Mouse (Mus musculus): Measurements from ENCODE around the gene Susd2.

Gene Susd2

GRCm38 (mm10) chr10:75625920-75626319 is 17.9 kb downstream of the Susd2 start:
- no peak for DNase-seq (ENCODE audit: low spot score)

- DNase-seq (ENCODE audit: low spot score) = no peak
Measured at GRCm38 (mm10) chr10:75620818-75621217, 23.0 kb downstream of the Susd2 start.

GRCm38 (mm10) chr10:75616044-75616443 is 27.8 kb downstream of the Susd2 start:
- DNase-seq (ENCODE audit: low spot score) = no peak

DNA sequence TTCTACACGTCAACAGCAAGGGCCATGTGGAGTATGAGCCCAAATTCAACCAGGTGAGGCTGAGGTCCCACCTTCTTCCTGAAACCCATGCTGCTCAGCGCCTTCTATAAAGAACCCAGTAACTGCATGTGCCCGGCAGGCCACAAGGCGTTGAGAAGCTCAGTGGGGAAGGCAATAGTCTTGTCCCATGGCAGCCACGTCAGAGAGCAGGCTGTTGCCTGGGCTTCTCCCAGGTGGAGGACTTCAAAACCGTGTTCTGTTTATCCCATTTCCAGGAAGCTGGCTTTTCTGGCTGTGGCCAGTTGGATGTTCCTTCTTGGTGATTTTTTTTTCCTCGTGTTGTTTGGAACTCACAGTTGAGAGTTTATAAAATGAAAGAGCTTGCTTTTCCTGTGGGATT is 33.3 kb downstream of the Susd2 start:
- DNase-seq (ENCODE audit: low spot score) = no peak

- no peak for DNase-seq (ENCODE audit: low spot score)
Measured at GRCm38 (mm10) chr10:75608975-75609374, 34.8 kb downstream of the Susd2 start.

- DNase-seq (ENCODE audit: low spot score) = no peak
Measured at GRCm38 (mm10) chr10:75607253-75607652, 36.6 kb downstream of the Susd2 start.

- DNase-seq (ENCODE audit: low spot score) = no peak
Measured at GRCm38 (mm10) chr10:75605162-75605846, 38.5 kb downstream of the Susd2 start.

GRCm38 (mm10) chr10:75600189-75600730 is 43.5 kb downstream of the Susd2 start:
- no peak for DNase-seq (ENCODE audit: low spot score)

GRCm38 (mm10) chr10:75595981-75596380 is 47.8 kb downstream of the Susd2 start:
- DNase-seq (ENCODE audit: low spot score) = no peak

DNA sequence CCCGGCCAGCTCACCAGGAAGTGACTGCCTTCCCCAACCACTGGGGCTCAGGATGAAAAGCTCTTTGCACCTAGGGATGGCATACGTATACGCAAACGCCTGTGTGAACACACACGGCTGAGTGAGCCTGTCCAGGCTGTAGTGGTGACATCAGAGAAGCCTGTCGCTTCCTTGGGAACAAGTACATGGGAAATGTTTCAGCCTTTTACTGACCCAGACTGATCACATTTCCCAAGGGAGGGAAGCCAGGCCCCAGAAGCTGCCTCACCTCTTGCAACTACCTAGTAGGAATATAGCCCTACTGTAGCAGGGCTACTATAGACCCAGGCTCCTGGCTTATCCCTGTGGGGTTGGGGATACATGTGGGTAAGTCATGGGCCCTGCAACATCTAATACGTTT is 51.2 kb downstream of the Susd2 start:
- DNase-seq (ENCODE audit: low spot score) = no peak

DNA sequence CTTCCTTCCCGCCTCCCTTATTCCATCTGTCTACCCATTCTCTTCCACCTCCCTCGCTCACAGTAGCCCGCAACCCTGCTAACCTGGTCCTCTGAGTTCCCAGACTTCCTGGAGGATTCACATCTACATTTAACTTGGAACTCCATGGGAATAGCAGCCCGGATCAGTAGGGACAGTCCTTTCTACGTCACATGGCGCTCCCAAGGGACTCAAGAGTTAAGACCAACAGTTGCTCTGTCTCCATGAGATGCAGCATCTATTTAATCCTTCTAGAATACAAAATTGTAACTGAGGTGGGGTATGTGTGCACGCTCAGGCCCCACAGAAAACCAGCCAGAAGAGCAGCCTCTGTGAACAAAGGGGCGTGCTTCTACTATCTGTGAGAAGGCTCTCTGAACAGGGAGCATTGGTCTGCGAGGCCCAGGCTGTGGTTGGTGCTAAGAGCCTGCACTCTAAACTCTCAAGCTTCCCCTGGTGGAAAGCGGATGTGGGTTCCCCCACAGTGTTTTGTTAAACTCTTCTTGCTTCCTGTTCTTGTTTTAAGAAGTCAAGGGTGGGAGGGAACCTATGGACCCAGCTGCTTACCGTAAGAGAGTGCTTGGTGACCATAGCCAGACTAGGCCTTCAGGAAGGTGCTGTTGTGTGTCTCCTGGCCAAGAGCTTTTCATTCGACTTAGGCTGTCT is 52.5 kb downstream of the Susd2 start:
- DNase-seq (ENCODE audit: low spot score) = no peak

DNA sequence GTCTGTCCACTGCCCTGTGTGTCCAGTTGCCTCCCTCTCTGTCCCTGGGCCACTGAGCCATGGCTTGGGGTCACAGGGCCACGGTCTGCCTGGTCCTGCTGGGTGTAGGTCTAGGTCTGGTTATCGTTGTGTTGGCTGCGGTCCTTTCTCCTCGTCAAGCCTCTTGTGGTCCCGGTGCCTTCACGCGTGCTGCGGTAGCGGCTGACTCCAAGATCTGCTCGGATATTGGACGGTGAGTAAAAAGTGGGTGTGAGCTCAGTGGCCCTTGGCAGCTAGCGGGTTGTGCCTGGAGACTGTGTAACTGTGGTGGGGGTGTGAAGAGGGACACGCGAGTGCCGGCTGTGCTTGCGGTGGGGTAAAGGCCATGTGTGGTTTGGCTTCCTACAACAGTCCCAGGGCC is 54.2 kb downstream of the Susd2 start:
- DNase-seq (ENCODE audit: low spot score) = no peak

DNA sequence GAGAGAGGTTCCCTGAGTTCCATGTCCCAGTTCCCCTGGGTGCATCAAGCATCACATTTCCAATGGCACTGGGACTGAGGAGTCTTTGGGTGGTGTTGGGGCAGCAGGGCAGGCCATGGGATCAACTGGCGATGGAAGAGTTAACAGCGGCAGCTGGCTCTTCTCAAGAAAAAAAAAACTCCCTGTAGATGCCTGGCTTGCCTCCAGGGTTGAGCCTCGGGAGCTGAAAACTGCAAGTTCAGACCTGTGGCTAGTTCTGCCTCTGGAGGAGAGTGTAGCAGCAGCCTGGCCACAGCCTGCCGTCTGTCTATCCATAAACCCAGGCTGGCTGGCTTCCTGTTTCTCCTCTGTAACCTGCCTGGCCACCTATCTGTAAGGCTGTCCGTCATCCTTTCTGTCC is 54.7 kb downstream of the Susd2 start, which contains the start of gene Ggt5:
TSS of gene Ggt5 (plus strand) at position 212 of the 400 bp plus-strand sequence.
- no peak for DNase-seq (ENCODE audit: low spot score)

GRCm38 (mm10) chr10:75588336-75588735 is 55.5 kb downstream of the Susd2 start:
- DNase-seq (ENCODE audit: low spot score) = no peak

DNA sequence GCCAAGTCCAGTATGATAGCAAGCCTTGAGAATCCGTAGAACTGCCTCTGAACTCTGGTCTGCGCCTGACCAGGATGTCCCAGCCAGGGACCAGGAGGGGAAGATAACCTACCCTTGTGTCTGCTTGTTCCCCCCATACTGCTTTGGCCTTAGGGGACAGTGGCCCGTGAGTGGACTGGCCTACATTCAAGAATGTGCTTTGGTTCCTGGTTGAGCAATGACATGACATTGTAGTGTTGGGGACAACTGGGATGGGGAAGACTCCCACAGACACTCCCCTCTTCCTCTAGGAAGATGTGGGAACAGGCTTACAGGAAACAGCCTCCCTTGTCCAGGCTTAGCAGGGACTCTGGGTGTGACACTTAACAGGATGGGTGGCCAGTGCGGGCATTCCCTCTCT is 56.0 kb downstream of the Susd2 start:
- DNase-seq (ENCODE audit: low spot score) = no peak
